Mouse (Mus musculus) spleen, adult 2 months (tissue): ENCODE measurements around the gene Lrig2.

Experiments used
- CTCF ChIP-seq: fragments of 200-500 bp; IDR thresholded peaks from 2 replicates; pipeline ENCODE4 v1.5.1; 2011; ENCODE audit warnings: mild to moderate bottlenecking, inconsistent platforms; ENCODE audit not compliant: insufficient read depth, insufficient read length, insufficient replicate concordance; ENCODE audit errors: extremely low read depth
- POLR2A ChIP-seq: fragments of 200-500 bp; IDR thresholded peaks from 2 replicates; pipeline ENCODE4 v1.6.1; 2011; ENCODE audit warnings: low read depth, low read length, inconsistent platforms

GRCm38 (mm10) chr3:104358747-104359146 lies 153.0 kb downstream of the Lrig2 start:
- TF ChIP-seq CTCF (no peak), POLR2A (no peak)
